Mouse (Mus musculus) lung, embryonic 14.5 days (tissue): ENCODE measurements around the gene Mcpt4. TPM values are rescaled to one million over a fixed set of nuclear protein-coding genes. Genes with fewer than 3 reads are reported as not detected.
"Not testable (repeated sequence)": the region's sequence is repeated elsewhere in the genome, so short reads cannot be mapped to it uniquely, and the experiment has no call there.

ENCODE experiments used
- ATAC-seq: fragments of 200-750 bp; cut with Nextera tagmentation; 2 replicates; pipeline ENCODE4 v1.8.0; 2017; ENCODE audit warnings: mild to moderate bottlenecking, moderate TSS enrichment, moderate library complexity; ENCODE audit not compliant: insufficient read depth
- DNase-seq: peaks from one replicate; pipeline ENCODE4 v3.0.0-alpha.2; 2015
- H3K27ac ChIP-seq: fragments of 300-500 bp; sonication (generic); 2 replicates; pipeline ENCODE4 v1.5.1; 2014; ENCODE audit warnings: low read depth, mild to moderate bottlenecking, moderate library complexity
- H3K27me3 ChIP-seq: fragments of 300-500 bp; sonication (generic); 2 replicates; pipeline ENCODE4 v1.6.1; 2014; ENCODE audit warnings: low read length, control low read depth; ENCODE audit not compliant: insufficient read depth
- H3K36me3 ChIP-seq: fragments of 300-500 bp; sonication (generic); 2 replicates; pipeline ENCODE4 v1.6.1; 2014; ENCODE audit warnings: control low read depth; ENCODE audit not compliant: insufficient read depth
- H3K4me1 ChIP-seq: fragments of 300-500 bp; sonication (generic); 2 replicates; pipeline ENCODE4 v1.6.1; 2014; ENCODE audit warnings: antibody characterized with exemption, control low read depth; ENCODE audit not compliant: insufficient read depth
- H3K4me2 ChIP-seq: fragments of 300-500 bp; sonication (generic); 2 replicates; pipeline ENCODE4 v1.6.1; 2014; ENCODE audit warnings: mild to moderate bottlenecking
- H3K4me3 ChIP-seq: fragments of 300-500 bp; sonication (generic); 2 replicates; pipeline ENCODE4 v1.5.1; 2014; ENCODE audit warnings: low read depth, low read length
- H3K9ac ChIP-seq: fragments of 300-500 bp; sonication (generic); 2 replicates; pipeline ENCODE4 v1.6.1; 2014
- H3K9me3 ChIP-seq: fragments of 300-500 bp; sonication (generic); 2 replicates; pipeline ENCODE4 v1.6.1; 2016; ENCODE audit warnings: low read depth, low read length, control low read depth
- CTCF ChIP-seq: IDR thresholded peaks from 2 replicates; pipeline ENCODE4 v1.5.1; 2016; ENCODE audit warnings: antibody characterized with exemption, low read depth
- WGBS: fragments of 180-500 bp; shearing (Covaris S2); extraction: QIAGEN DNeasy Blood & Tissue Kit; methylation state at CpG from one replicate; pipeline ENCODE4 v1.1.7; 2014; 5-methylcytosine and 5-hydroxymethylcytosine counted together
- microRNA-seq: library from miRNA; unstranded; fragments of <30 nt; microRNA quantifications from one replicate; pipeline ENCODE4, GENCODE M21; 2016; ENCODE audit warnings: borderline number of aligned reads
- polyA plus RNA-seq: library from polyadenylated mRNA; unstranded; fragments of >200 nt; fragmentation: Nextera tagmentation; extraction: Ambion mirVana; gene quantifications from 2 replicates; pipeline ENCODE4 v1.2.1, GENCODE M21; 2014

The Mcpt4 gene
- polyA plus RNA-seq, 1 experiment from 2014 or later: not detected

GRCm38 (mm10) chr14:56019446-56019845, 42.7 kb downstream of the Mcpt4 start:
- no peak overlapping the region for H3K9ac ChIP-seq
- H3K36me3 ChIP-seq: no peaks in the 10 kb centered on the region
- no peak overlapping the region for H3K4me2 ChIP-seq
- no peak overlapping the region for H3K4me3 ChIP-seq
- no peak for DNase-seq
- H3K27ac ChIP-seq: no peak overlapping the region
- 47% methylated on average over 1 of the region's 1 CpGs for WGBS
- ATAC-seq: no peak
- TF ChIP-seq CTCF: no peak
- H3K4me1 ChIP-seq: no peaks in the 10 kb centered on the region
- no peaks in the 10 kb centered on the region for H3K27me3 ChIP-seq
- H3K9me3 ChIP-seq: no peaks in the 10 kb centered on the region

- DNase-seq: not testable (repeated sequence)
- WGBS: 65% methylated on average over 3 of the region's 3 CpGs
These were observed 44.4 kb downstream of the Mcpt4 start, which contains the start of gene Mcpt1 for GRCm38 (mm10) chr14:56017671-56018070. TSS of gene Mcpt1 (plus strand) at chr14:56017971.

GRCm38 (mm10) chr14:56013924-56014323, 48.2 kb downstream of the Mcpt4 start:
- TF ChIP-seq CTCF: no peak
- Histone ChIP-seq H3K9ac (no peak overlapping the region), H3K9me3 (no peaks in the 10 kb centered on the region), H3K36me3 (no peaks in the 10 kb centered on the region), H3K4me1 (no peaks in the 10 kb centered on the region), H3K4me3 (no peak overlapping the region), H3K4me2 (no peak overlapping the region), H3K27ac (no peak overlapping the region), H3K27me3 (no peaks in the 10 kb centered on the region)
- no peak for ATAC-seq
- DNase-seq: no peak
- 85% methylated on average over 2 of the region's 2 CpGs for WGBS

More at GRCm38 (mm10) chr14:56017671-56018070, 44.4 kb downstream of the Mcpt4 start, which contains the start of gene Mcpt1:
- not testable (repeated sequence) for ATAC-seq, H3K27ac ChIP-seq, H3K9me3 ChIP-seq, H3K9ac ChIP-seq, H3K4me2 ChIP-seq, H3K4me3 ChIP-seq, H3K4me1 ChIP-seq, H3K36me3 ChIP-seq, H3K27me3 ChIP-seq

- 56% methylated on average over 3 of the region's 3 CpGs for WGBS
- TF ChIP-seq CTCF: no peak
- no peaks in the 10 kb centered on the region for H3K36me3 ChIP-seq
- H3K4me2 ChIP-seq: no peak overlapping the region
- no peak overlapping the region for H3K27ac ChIP-seq
- H3K27me3 ChIP-seq: no peaks in the 10 kb centered on the region
- H3K4me1 ChIP-seq: no peaks in the 10 kb centered on the region
- ATAC-seq: no peak
- H3K4me3 ChIP-seq: no peak overlapping the region
- no peak overlapping the region for H3K9ac ChIP-seq
- no peaks in the 10 kb centered on the region for H3K9me3 ChIP-seq
- no peak for DNase-seq
These were observed 49.0 kb downstream of the Mcpt4 start for GRCm38 (mm10) chr14:56013147-56013546.

Small RNA genes lying within 50 kb of the gene (microRNA-seq; reads per million reads assigned to microRNA genes)
- gene Mir6949: not detected

Other genes with a start within 250 kb of the Mcpt4 start
- 58.8 and 66.1 TPM in 2 replicates for gene Nfatc4, start 239.2 kb downstream of the Mcpt4 start, polyA plus RNA-seq
- gene Nynrin, start 208.3 kb downstream of the Mcpt4 start, polyA plus RNA-seq: 18.7 and 19.4 TPM in 2 replicates
- gene Cbln3, start 177.9 kb downstream of the Mcpt4 start, polyA plus RNA-seq: 1.4 and 1.9 TPM in 2 replicates
- 11.0 and 13.7 TPM in 2 replicates for gene Khnyn, start 177.4 kb downstream of the Mcpt4 start, polyA plus RNA-seq
- 44.3 and 47.2 TPM in 2 replicates for gene Sdr39u1, start 162.0 kb downstream of the Mcpt4 start, polyA plus RNA-seq
- 3.7 and 4.4 TPM in 2 replicates for gene Cma1, start 117.6 kb downstream of the Mcpt4 start, polyA plus RNA-seq
- gene Cma2, start 111.3 kb downstream of the Mcpt4 start, polyA plus RNA-seq: not detected in 2 replicates
- gene Mcpt1, start 44.3 kb downstream of the Mcpt4 start, polyA plus RNA-seq: not detected in 2 replicates
- not detected in 2 replicates for gene Mcpt9, start 31.8 kb downstream of the Mcpt4 start, polyA plus RNA-seq
- not detected in 2 replicates for gene Mcpt2, start 20.3 kb downstream of the Mcpt4 start, polyA plus RNA-seq
- 0.54 and 2.8 TPM in 2 replicates for gene Mcpt8, start 23.0 kb upstream of the Mcpt4 start, polyA plus RNA-seq
- gene Ctsg, start 40.3 kb upstream of the Mcpt4 start, polyA plus RNA-seq: not detected in 2 replicates
- not detected in 2 replicates for gene Gzme, start 58.3 kb upstream of the Mcpt4 start, polyA plus RNA-seq
- not detected in 2 replicates for gene Gzmd, start 70.3 kb upstream of the Mcpt4 start, polyA plus RNA-seq
- not detected in 2 replicates for gene Gzmg, start 97.3 kb upstream of the Mcpt4 start, polyA plus RNA-seq
- gene Gzmn, start 112.3 kb upstream of the Mcpt4 start, polyA plus RNA-seq: not detected in 2 replicates
- gene Gzmf, start 149.1 kb upstream of the Mcpt4 start, polyA plus RNA-seq: not detected in 2 replicates
- gene Gzmc, start 172.3 kb upstream of the Mcpt4 start, polyA plus RNA-seq: not detected in 2 replicates
- 0.25 and 0.38 TPM in 2 replicates for gene Gzmb, start 199.9 kb upstream of the Mcpt4 start, polyA plus RNA-seq